Mouse (Mus musculus) G1E (cell line): ENCODE measurements around the gene Aar2.

ENCODE experiments used
- CTCF ChIP-seq: IDR thresholded peaks from 2 replicates; pipeline ENCODE4 v1.5.1; 2012; ENCODE audit warnings: low read depth, low read length, inconsistent platforms, mixed read lengths
- GATA1 ChIP-seq: IDR thresholded peaks from 2 replicates; pipeline ENCODE4 v1.6.1; 2012; ENCODE audit warnings: borderline replicate concordance, low read length, inconsistent platforms, mixed read lengths
- GATA2 ChIP-seq: IDR thresholded peaks from 2 replicates; pipeline ENCODE4 v1.6.1; 2012; ENCODE audit warnings: low read depth, low read length, inconsistent platforms, borderline replicate concordance
- POLR2AphosphoS5 ChIP-seq: IDR thresholded peaks from 2 replicates; pipeline ENCODE4 v1.6.1; 2012; ENCODE audit warnings: low read depth, low read length, inconsistent platforms; ENCODE audit not compliant: insufficient replicate concordance
- TAL1 ChIP-seq: conservative IDR thresholded peaks from 2 replicates; pipeline ENCODE4 v1.6.1; 2012; ENCODE audit warnings: low read depth, low read length, inconsistent platforms, mixed read lengths

GRCm38 (mm10) chr2:156524078-156524477, 23.3 kb upstream of the Aar2 start:
- TF ChIP-seq CTCF (no peak), POLR2AphosphoS5 (no peak), TAL1 (no peak), GATA1 (no peak), GATA2 (no peak)
